Mouse (Mus musculus): Measurements from ENCODE around the gene Gm33543. TPM values are rescaled to one million over a fixed set of nuclear protein-coding genes. Genes with fewer than 3 reads are reported as not detected.
A peak's percentile ranks its signal among the peaks of the same experiment; 100 is the strongest.

Gm33543 gene
- polyA plus RNA-seq, 1 experiment from 2014 or later, result not detected

GRCm38 (mm10) chr10:95879983-95880934, 37.5 kb upstream of the Gm33543 start:
- no peak overlapping the region for H3K9ac ChIP-seq (ENCODE audit: low read length)
- no peaks in the 10 kb centered on the region for H3K9me3 ChIP-seq (ENCODE audit: control insufficient read depth, low read length)
- H3K27me3 ChIP-seq (ENCODE audit: control insufficient read depth, insufficient read depth, low read length), result no peaks in the 10 kb centered on the region
- TF ChIP-seq CTCF (IDR thresholded peaks at IDR 0.05; ENCODE audit: low read depth) (no peak), EP300 (optimal IDR thresholded peaks at IDR 0.05) (no peak)
- ATAC-seq (ENCODE audit: low FRiP score, low TSS enrichment) (peak; percentile 45; the same call in 1 of the 2 replicates), DNase-seq (ENCODE audit: low spot score) (no peak)
- no peak overlapping the region for H3K27ac ChIP-seq (replicated peaks)
- H3K36me3 ChIP-seq (ENCODE audit: control insufficient read depth, insufficient read depth, low read length), result no peaks in the 10 kb centered on the region
- H3K4me3 ChIP-seq (ENCODE audit: low read depth, low read length), result no peak overlapping the region
- 80% methylated on average over 17 of the region's 17 CpGs for WGBS
- H3K4me2 ChIP-seq (replicated peaks; ENCODE audit: low read depth), result no peak overlapping the region
- H3K4me1 ChIP-seq (replicated peaks; ENCODE audit: control insufficient read depth, insufficient read depth), result no peaks in the 10 kb centered on the region

- H3K27ac ChIP-seq (replicated peaks), result no peak overlapping the region
- DNase-seq (ENCODE audit: low spot score) (no peak), ATAC-seq (ENCODE audit: low FRiP score, low TSS enrichment) (no peak)
- H3K4me1 ChIP-seq (replicated peaks; ENCODE audit: control insufficient read depth, insufficient read depth), result no peaks in the 10 kb centered on the region
- TF ChIP-seq EP300 (optimal IDR thresholded peaks at IDR 0.05) (no peak), CTCF (IDR thresholded peaks at IDR 0.05; ENCODE audit: low read depth) (no peak)
- no peaks in the 10 kb centered on the region for H3K27me3 ChIP-seq (ENCODE audit: control insufficient read depth, insufficient read depth, low read length)
- no peak overlapping the region for H3K9ac ChIP-seq (ENCODE audit: low read length)
- no peaks in the 10 kb centered on the region for H3K36me3 ChIP-seq (ENCODE audit: control insufficient read depth, insufficient read depth, low read length)
- WGBS, result 89% methylated on average over 2 of the region's 2 CpGs
- H3K9me3 ChIP-seq (ENCODE audit: control insufficient read depth, low read length), result no peaks in the 10 kb centered on the region
- no peak overlapping the region for H3K4me3 ChIP-seq (ENCODE audit: low read depth, low read length)
- no peak overlapping the region for H3K4me2 ChIP-seq (replicated peaks; ENCODE audit: low read depth)
These were observed 28.1 kb upstream of the Gm33543 start for GRCm38 (mm10) chr10:95870782-95871181.

- DNase-seq (ENCODE audit: low spot score), result no peak
- Histone ChIP-seq H3K4me3 (ENCODE audit: low read depth, low read length) (no peak overlapping the region), H3K4me2 (replicated peaks; ENCODE audit: low read depth) (no peak overlapping the region), H3K9ac (ENCODE audit: low read length) (no peak overlapping the region), H3K27ac (replicated peaks) (no peak overlapping the region), H3K9me3 (ENCODE audit: control insufficient read depth, low read length) (no peaks in the 10 kb centered on the region), H3K27me3 (ENCODE audit: control insufficient read depth, insufficient read depth, low read length) (no peaks in the 10 kb centered on the region), H3K36me3 (ENCODE audit: control insufficient read depth, insufficient read depth, low read length) (no peaks in the 10 kb centered on the region), H3K4me1 (replicated peaks; ENCODE audit: control insufficient read depth, insufficient read depth) (0 out of 2 replicates have a peak, but pooled peaks cover 3% of the 10 kb centered on the region)
- ATAC-seq (ENCODE audit: low FRiP score, low TSS enrichment), result no peak
- WGBS, result 75% methylated on average over 6 of the region's 6 CpGs
- TF ChIP-seq EP300 (optimal IDR thresholded peaks at IDR 0.05) (no peak), CTCF (IDR thresholded peaks at IDR 0.05; ENCODE audit: low read depth) (no peak)
These were observed 25.6 kb upstream of the Gm33543 start for GRCm38 (mm10) chr10:95868348-95868747.

- 92% methylated on average over 2 of the region's 2 CpGs for WGBS
- no peaks in the 10 kb centered on the region for H3K9me3 ChIP-seq (ENCODE audit: control insufficient read depth, low read length)
These were observed 24.9 kb upstream of the Gm33543 start for GRCm38 (mm10) chr10:95867596-95867995.

GRCm38 (mm10) chr10:95864349-95865124, 21.8 kb upstream of the Gm33543 start:
- H3K4me1 ChIP-seq (replicated peaks; ENCODE audit: control insufficient read depth, insufficient read depth), result 0 out of 2 replicates have a peak, but pooled peaks cover 3% of the 10 kb centered on the region
- TF ChIP-seq CTCF (IDR thresholded peaks at IDR 0.05; ENCODE audit: low read depth), result no peak
- TF ChIP-seq EP300 (optimal IDR thresholded peaks at IDR 0.05), result no peak
- peak; percentile 30 for DNase-seq (ENCODE audit: low spot score)
- WGBS, result 30% methylated on average over 11 of the region's 11 CpGs
- H3K9me3 ChIP-seq (ENCODE audit: control insufficient read depth, low read length), result no peaks in the 10 kb centered on the region
- H3K4me2 ChIP-seq (replicated peaks; ENCODE audit: low read depth), result no peak overlapping the region
- no peak overlapping the region for H3K9ac ChIP-seq (ENCODE audit: low read length)
- 0 out of 2 replicates have a peak overlapping the region, but pooled peaks have one; percentile 2 for H3K27ac ChIP-seq (replicated peaks)
- H3K27me3 ChIP-seq (ENCODE audit: control insufficient read depth, insufficient read depth, low read length), result no peaks in the 10 kb centered on the region
- ATAC-seq (ENCODE audit: low FRiP score, low TSS enrichment), result peak; percentile 43; the same call in 1 of the 2 replicates
- H3K36me3 ChIP-seq (ENCODE audit: control insufficient read depth, insufficient read depth, low read length), result no peaks in the 10 kb centered on the region
- H3K4me3 ChIP-seq (ENCODE audit: low read depth, low read length), result no peak overlapping the region

More at GRCm38 (mm10) chr10:95867596-95867995, 24.9 kb upstream of the Gm33543 start:
- DNase-seq (ENCODE audit: low spot score), result no peak
- Histone ChIP-seq H3K4me3 (ENCODE audit: low read depth, low read length) (no peak overlapping the region), H3K4me2 (replicated peaks; ENCODE audit: low read depth) (no peak overlapping the region), H3K36me3 (ENCODE audit: control insufficient read depth, insufficient read depth, low read length) (no peaks in the 10 kb centered on the region), H3K27ac (replicated peaks) (no peak overlapping the region), H3K4me1 (replicated peaks; ENCODE audit: control insufficient read depth, insufficient read depth) (0 out of 2 replicates have a peak, but pooled peaks cover 3% of the 10 kb centered on the region), H3K27me3 (ENCODE audit: control insufficient read depth, insufficient read depth, low read length) (no peaks in the 10 kb centered on the region), H3K9ac (ENCODE audit: low read length) (no peak overlapping the region)
- ATAC-seq (ENCODE audit: low FRiP score, low TSS enrichment), result no peak
- no peak for TF ChIP-seq EP300 (optimal IDR thresholded peaks at IDR 0.05)
- TF ChIP-seq CTCF (IDR thresholded peaks at IDR 0.05; ENCODE audit: low read depth), result no peak

All from stomach, postnatal 0 days (tissue).